Mouse (Mus musculus): ENCODE measurements at regions not wholly inside any gene's neighbourhood (a gene's known extent, or its start where the extent isn't known, plus 50 kb on each side); places are given as distances from the start of the nearest gene placed in this dataset.
A peak's percentile ranks its signal among the peaks of the same experiment; 100 is the strongest.

DNA sequence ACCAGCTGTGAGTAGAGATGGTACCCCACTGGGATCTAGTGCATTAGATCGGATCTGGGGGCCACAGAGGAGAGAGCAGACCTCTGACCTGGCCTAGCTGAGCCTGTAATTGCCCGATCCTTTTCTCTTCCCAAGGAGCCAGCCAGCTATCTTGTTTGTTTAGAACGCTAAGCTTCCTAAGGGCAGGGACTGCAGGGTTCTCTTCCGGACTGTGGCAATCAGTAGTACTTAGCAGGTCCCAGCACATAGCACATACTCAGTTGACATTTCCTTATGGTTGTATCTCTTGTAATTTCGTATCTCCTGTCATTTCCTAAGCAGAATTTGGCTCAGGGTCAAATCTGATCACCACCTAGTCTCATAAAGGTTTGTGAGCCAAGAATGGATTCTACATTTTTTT is 68.7 kb downstream of the Zfp281 start:
- H3K4me2 ChIP-seq (ENCODE audit: insufficient read depth, low read depth, poor library complexity, severe bottlenecking), result no peak overlapping the region
- dilution Hi-C loops (cut with MboI; ENCODE audit: extremely low pct_ligation_motif_present, extremely low pct_unique_long_range_greater_than_20kb, low sequenced_read_pairs) (no loop called here), in situ Hi-C loops (cut with MboI; ENCODE audit: low pct_ligation_motif_present, low pct_unique_long_range_greater_than_20kb, low sequenced_read_pairs) (no loop called here)
- no peak overlapping the region for H3K9ac ChIP-seq (ENCODE audit: insufficient read depth, low read depth)
- TF ChIP-seq JUND (conservative IDR thresholded peaks at IDR 0.05; ENCODE audit: low read depth, low read length) (no peak), UBTF (IDR thresholded peaks at IDR 0.05; ENCODE audit: low read depth, low read length) (no peak), TBP (conservative IDR thresholded peaks at IDR 0.05; ENCODE audit: low read depth, low read length) (no peak), MYC (IDR thresholded peaks at IDR 0.05; ENCODE audit: low read depth, low read length) (no peak), MAZ (IDR thresholded peaks at IDR 0.05; ENCODE audit: low read depth, low read length) (no peak), USF1 (IDR thresholded peaks at IDR 0.05; ENCODE audit: low read depth, low read length) (no peak), E2F4 (IDR thresholded peaks at IDR 0.05; ENCODE audit: insufficient replicate concordance, low read depth, low read length) (no peak), CTCF (conservative IDR thresholded peaks at IDR 0.05 in 1 of 2, IDR thresholded peaks at IDR 0.05 in 1 of 2; ENCODE audit: low read depth in 2 of 2, low read length in 2 of 2) (no peak), BHLHE40 (IDR thresholded peaks at IDR 0.05; ENCODE audit: low read depth, low read length) (no peak), MAX (IDR thresholded peaks at IDR 0.05; ENCODE audit: low read length) (no peak)
- no peak overlapping the region for H3K27ac ChIP-seq (ENCODE audit: insufficient read depth, low read depth)
- H3K9me3 ChIP-seq (replicated peaks; ENCODE audit: low read length), result no peaks in the 10 kb centered on the region
- H3K4me1 ChIP-seq (ENCODE audit: control insufficient read depth in 1 of 2, insufficient read depth in 2 of 2), result peaks cover 3 to 4% of the 10 kb centered on the region in 2 experiments; a peak in 2 of 4 replicates
- no peak overlapping the region for H3K4me3 ChIP-seq (replicated peaks in 1 of 3; ENCODE audit: low read depth in 2 of 3, low read length in 2 of 3, poor library complexity in 1 of 3)
- H3K27me3 ChIP-seq (replicated peaks), result no peaks in the 10 kb centered on the region
- DNase-seq (ENCODE audit: extremely low read depth), result no peak
- no peaks in the 10 kb centered on the region for H3K36me3 ChIP-seq (replicated peaks in 1 of 2; ENCODE audit: control insufficient read depth in 1 of 2, insufficient read depth in 1 of 2, low read length in 1 of 2)
- H3K79me2 ChIP-seq (replicated peaks; ENCODE audit: control insufficient read depth, extremely low read depth, insufficient read depth, poor library complexity, severe bottlenecking), result no peaks in the 10 kb centered on the region

DNA sequence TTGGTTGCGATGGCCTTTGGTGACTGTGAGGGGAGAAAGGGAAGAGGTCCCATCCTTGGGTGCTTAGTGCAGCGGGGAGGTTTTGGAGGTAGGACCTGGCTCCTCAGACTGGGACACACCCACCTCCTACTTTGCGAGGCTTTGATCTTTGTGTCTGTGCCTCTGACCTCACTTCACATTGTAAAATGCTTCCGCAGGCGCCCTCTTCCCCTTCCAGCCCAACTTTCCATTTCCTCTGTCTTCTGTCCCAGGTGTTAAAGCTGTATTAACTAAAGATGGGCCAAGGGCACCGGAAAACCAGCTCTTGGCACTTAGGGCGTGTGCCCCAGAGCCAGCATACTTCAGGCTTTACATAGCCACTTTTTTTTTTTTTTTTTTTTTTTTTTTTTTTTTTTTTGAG is 70.3 kb downstream of the Zfp281 start:
- Histone ChIP-seq H3K27me3 (replicated peaks) (no peaks in the 10 kb centered on the region), H3K4me2 (ENCODE audit: insufficient read depth, low read depth, poor library complexity, severe bottlenecking) (peak overlapping the region; percentile 17)

DNA sequence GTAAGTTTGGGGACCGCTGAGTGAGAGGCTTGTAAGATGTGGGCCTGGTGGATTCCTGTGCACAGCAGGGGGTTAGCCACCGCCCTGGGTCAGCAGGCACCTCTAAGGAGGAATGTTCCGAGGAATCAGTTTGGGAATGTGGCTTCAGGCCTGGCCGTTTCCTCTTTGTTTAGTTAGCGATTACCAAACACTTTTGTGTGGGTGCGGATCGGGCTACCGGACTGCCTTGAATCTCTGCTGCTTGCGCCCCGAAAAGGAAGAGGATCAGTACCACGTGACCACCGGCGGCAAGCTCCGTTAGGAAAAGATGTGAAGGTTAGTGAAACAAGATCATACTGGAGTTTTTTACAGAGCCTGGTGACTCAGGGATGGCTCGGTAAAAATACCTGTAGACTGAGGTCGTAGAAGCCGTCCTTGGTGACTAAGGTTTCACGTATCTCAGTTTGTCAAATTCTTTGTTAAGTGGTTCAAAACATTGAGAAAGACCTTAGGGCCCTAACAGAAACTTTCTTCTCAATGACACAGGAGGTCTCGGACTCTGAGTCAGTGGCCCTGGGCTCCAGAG is 71.5 kb downstream of the Zfp281 start:
- no peak overlapping the region for H3K4me2 ChIP-seq (ENCODE audit: insufficient read depth, low read depth, poor library complexity, severe bottlenecking)
- DNase-seq (ENCODE audit: extremely low read depth), result no peak
- in situ Hi-C loops (cut with MboI; ENCODE audit: low pct_ligation_motif_present, low pct_unique_long_range_greater_than_20kb, low sequenced_read_pairs) (no loop called here), dilution Hi-C loops (cut with MboI; ENCODE audit: extremely low pct_ligation_motif_present, extremely low pct_unique_long_range_greater_than_20kb, low sequenced_read_pairs) (no loop called here)
- no peaks in the 10 kb centered on the region for H3K79me2 ChIP-seq (replicated peaks; ENCODE audit: control insufficient read depth, extremely low read depth, insufficient read depth, poor library complexity, severe bottlenecking)
- no peak overlapping the region for H3K9ac ChIP-seq (ENCODE audit: insufficient read depth, low read depth)
- no peak overlapping the region for H3K27ac ChIP-seq (ENCODE audit: insufficient read depth, low read depth)
- H3K4me1 ChIP-seq (ENCODE audit: control insufficient read depth in 1 of 2, insufficient read depth in 2 of 2), result peaks cover 9 to 17% of the 10 kb centered on the region in 2 experiments
- no peaks in the 10 kb centered on the region for H3K27me3 ChIP-seq (replicated peaks)
- no peaks in the 10 kb centered on the region for H3K36me3 ChIP-seq (replicated peaks in 1 of 2; ENCODE audit: control insufficient read depth in 1 of 2, insufficient read depth in 1 of 2, low read length in 1 of 2)
- no peak for TF ChIP-seq USF2 (conservative IDR thresholded peaks at IDR 0.05; ENCODE audit: low read depth, low read length)
- no peak for TF ChIP-seq USF1 (IDR thresholded peaks at IDR 0.05; ENCODE audit: low read depth, low read length)
- no peak for TF ChIP-seq ZKSCAN1 (IDR thresholded peaks at IDR 0.05; ENCODE audit: borderline replicate concordance, low read depth, low read length)
- TF ChIP-seq MAZ (IDR thresholded peaks at IDR 0.05; ENCODE audit: low read depth, low read length), result no peak
- TF ChIP-seq POLR2A (IDR thresholded peaks at IDR 0.05; ENCODE audit: low read depth, low read length), result no peak
- no peak for TF ChIP-seq GABPA (IDR thresholded peaks at IDR 0.05; ENCODE audit: insufficient replicate concordance, low read depth, low read length)
- TF ChIP-seq MEF2A (IDR thresholded peaks at IDR 0.05; ENCODE audit: borderline replicate concordance, low read depth, low read length), result no peak
- TF ChIP-seq MAFK (IDR thresholded peaks at IDR 0.05; ENCODE audit: insufficient replicate concordance, low read length), result no peak
- no peak for TF ChIP-seq MAX (IDR thresholded peaks at IDR 0.05; ENCODE audit: low read length)
- TF ChIP-seq ZC3H11A (IDR thresholded peaks at IDR 0.05; ENCODE audit: low read depth, low read length), result no peak
- TF ChIP-seq JUN (IDR thresholded peaks at IDR 0.05; ENCODE audit: insufficient read depth, low read depth, low read length), result no peak
- no peak for TF ChIP-seq RAD21 (IDR thresholded peaks at IDR 0.05; ENCODE audit: low read depth, low read length)
- no peak for TF ChIP-seq RCOR1 (conservative IDR thresholded peaks at IDR 0.05; ENCODE audit: low read depth, low read length)
- no peak overlapping the region for H3K4me3 ChIP-seq (replicated peaks in 1 of 3; ENCODE audit: low read depth in 2 of 3, low read length in 2 of 3, poor library complexity in 1 of 3)
- no peaks in the 10 kb centered on the region for H3K9me3 ChIP-seq (replicated peaks; ENCODE audit: low read length)

More for the DNA sequence above, 70.3 kb downstream of the Zfp281 start:
- peak; percentile 91 for TF ChIP-seq ZNF384 (IDR thresholded peaks at IDR 0.05; ENCODE audit: low read depth, low read length)
- no peak for TF ChIP-seq EP300 (IDR thresholded peaks at IDR 0.05; ENCODE audit: low read length)
- H3K4me3 ChIP-seq (replicated peaks in 1 of 3; ENCODE audit: low read depth in 2 of 3, low read length in 2 of 3, poor library complexity in 1 of 3), result no peak overlapping the region
- no peak for DNase-seq (ENCODE audit: extremely low read depth)
- H3K79me2 ChIP-seq (replicated peaks; ENCODE audit: control insufficient read depth, extremely low read depth, insufficient read depth, poor library complexity, severe bottlenecking), result no peaks in the 10 kb centered on the region
- no peaks in the 10 kb centered on the region for H3K9me3 ChIP-seq (replicated peaks; ENCODE audit: low read length)
- no peak overlapping the region for H3K9ac ChIP-seq (ENCODE audit: insufficient read depth, low read depth)
- H3K27ac ChIP-seq (ENCODE audit: insufficient read depth, low read depth), result no peak overlapping the region
- H3K36me3 ChIP-seq (replicated peaks in 1 of 2; ENCODE audit: control insufficient read depth in 1 of 2, insufficient read depth in 1 of 2, low read length in 1 of 2), result no peaks in the 10 kb centered on the region
- dilution Hi-C loops (cut with MboI; ENCODE audit: extremely low pct_ligation_motif_present, extremely low pct_unique_long_range_greater_than_20kb, low sequenced_read_pairs) (no loop called here), in situ Hi-C loops (cut with MboI; ENCODE audit: low pct_ligation_motif_present, low pct_unique_long_range_greater_than_20kb, low sequenced_read_pairs) (no loop called here)
- peaks cover 4 to 6% of the 10 kb centered on the region in 2 experiments; a peak in 3 of 4 replicates for H3K4me1 ChIP-seq (ENCODE audit: control insufficient read depth in 1 of 2, insufficient read depth in 2 of 2)

All from CH12.LX (cell line).